Mouse (Mus musculus) MEL (cell line): ENCODE measurements around the gene Spata31d1a. TPM values are rescaled to one million over a fixed set of nuclear protein-coding genes. Genes with fewer than 3 reads are reported as not detected.

Source experiments
- DNase-seq: peaks from one replicate; pipeline ENCODE4 v3.0.0; 2011; ENCODE audit warnings: low read depth, low spot score
- H3K27ac ChIP-seq: 2 replicates; pipeline ENCODE4 v1.5.1; 2012; ENCODE audit warnings: low read depth, mild to moderate bottlenecking, control low read depth, low read length, moderate library complexity; ENCODE audit not compliant: control insufficient read depth
- H3K27me3 ChIP-seq, 2 experiments: fragments of 150-350 bp in 1 of 2; sonication (generic) in 1 of 2; 2 replicates each; pipeline ENCODE4 v1.6.1; 2012; ENCODE audit warnings: low read length in 2 of 2, mild to moderate bottlenecking in 2 of 2, improper control_type of control experiment in 1 of 2, moderate library complexity in 1 of 2; ENCODE audit not compliant: insufficient read depth in 2 of 2, control insufficient read depth in 1 of 2
- H3K36me3 ChIP-seq, 2 experiments: 2 replicates each; pipeline ENCODE4 v1.6.1; 2012 to 2014; ENCODE audit warnings: low read length in 2 of 2, improper control_type of control experiment in 1 of 2, inconsistent platforms in 1 of 2, mild to moderate bottlenecking in 1 of 2; ENCODE audit not compliant: insufficient read depth in 2 of 2, control insufficient read depth in 1 of 2
- H3K4me1 ChIP-seq, 2 experiments: fragments of 150-350 bp in 1 of 2; sonication (generic) in 1 of 2; 2 replicates each; pipeline ENCODE4 v1.6.1; 2012; ENCODE audit warnings: low read length in 2 of 2, improper control_type of control experiment in 1 of 2, mild to moderate bottlenecking in 1 of 2; ENCODE audit not compliant: insufficient read depth in 2 of 2, control insufficient read depth in 1 of 2
- H3K4me3 ChIP-seq, 2 experiments: fragments of 150-350 bp in 1 of 2; sonication (generic) in 1 of 2; 2 replicates each; pipeline ENCODE4 v1.5.1; 2012; ENCODE audit warnings: low read depth in 2 of 2, low read length in 2 of 2, mild to moderate bottlenecking in 2 of 2, moderate library complexity in 2 of 2, control low read depth in 1 of 2, improper control_type of control experiment in 1 of 2; ENCODE audit not compliant: control insufficient read depth in 1 of 2, insufficient read depth in 1 of 2
- H3K79me2 ChIP-seq: 2 replicates; pipeline ENCODE4 v1.6.1; 2012; ENCODE audit warnings: mild to moderate bottlenecking, low read length, moderate library complexity; ENCODE audit not compliant: control insufficient read depth, poor library complexity, insufficient read depth
- H3K9ac ChIP-seq: 2 replicates; pipeline ENCODE4 v1.6.1; 2012; ENCODE audit warnings: low read depth, mild to moderate bottlenecking, control low read depth, low read length, moderate library complexity; ENCODE audit not compliant: control insufficient read depth, poor library complexity, severe bottlenecking
- H3K9me3 ChIP-seq: fragments of 150-350 bp; sonication (generic); replicated peaks from 2 replicates; pipeline ENCODE4 v1.6.1; 2012; ENCODE audit warnings: mild to moderate bottlenecking, low read length, improper control_type of control experiment, moderate library complexity; ENCODE audit not compliant: insufficient read depth
- CHD1 ChIP-seq: IDR thresholded peaks from 2 replicates; pipeline ENCODE4 v1.6.1; 2012; ENCODE audit warnings: low read depth, mild to moderate bottlenecking, inconsistent platforms, low read length, improper control_type of control experiment
- CHD2 ChIP-seq: IDR thresholded peaks from 2 replicates; pipeline ENCODE4 v1.6.1; 2011; ENCODE audit warnings: low read length, improper control_type of control experiment
- E2F4 ChIP-seq: IDR thresholded peaks from 2 replicates; pipeline ENCODE4 v1.6.1; 2011; ENCODE audit warnings: low read depth, low read length, improper control_type of control experiment, borderline replicate concordance
- EP300 ChIP-seq, 2 experiments: IDR thresholded peaks; 2 replicates each; pipeline ENCODE4 v1.6.1; 2011; ENCODE audit warnings: improper control_type of control experiment in 2 of 2, low read length in 2 of 2, low read depth in 1 of 2, mild to moderate bottlenecking in 1 of 2
- GATA1 ChIP-seq: IDR thresholded peaks from 2 replicates; pipeline ENCODE4 v1.6.1; 2011; ENCODE audit warnings: low read depth, low read length, improper control_type of control experiment
- JUND ChIP-seq: IDR thresholded peaks from 2 replicates; pipeline ENCODE4 v1.6.1; 2011; ENCODE audit warnings: low read depth, mild to moderate bottlenecking, improper control_type of control experiment, low read length
- KAT2A ChIP-seq: conservative IDR thresholded peaks from 2 replicates; pipeline ENCODE4 v1.6.1; 2012; ENCODE audit warnings: low read depth, low read length, improper control_type of control experiment, inconsistent platforms
- MAFK ChIP-seq: IDR thresholded peaks from 2 replicates; pipeline ENCODE4 v1.6.1; 2011; ENCODE audit warnings: low read depth, mild to moderate bottlenecking, low read length, improper control_type of control experiment, borderline replicate concordance
- MEF2A ChIP-seq: IDR thresholded peaks from 2 replicates; pipeline ENCODE4 v1.6.1; 2014; ENCODE audit warnings: low read depth, mild to moderate bottlenecking, inconsistent platforms, low read length, improper control_type of control experiment; ENCODE audit not compliant: poor library complexity, insufficient replicate concordance, severe bottlenecking; ENCODE audit errors: extremely low read depth
- MYB ChIP-seq: IDR thresholded peaks from 2 replicates; pipeline ENCODE4 v1.6.1; 2011; ENCODE audit warnings: mild to moderate bottlenecking, low read depth, low read length, improper control_type of control experiment
- NRF1 ChIP-seq: IDR thresholded peaks from 2 replicates; pipeline ENCODE4 v1.6.1; 2014; ENCODE audit warnings: low read depth, mild to moderate bottlenecking, inconsistent platforms, low read length, improper control_type of control experiment, moderate library complexity; ENCODE audit not compliant: poor library complexity, insufficient read depth, severe bottlenecking
- POLR2AphosphoS5 ChIP-seq: IDR thresholded peaks from 2 replicates; pipeline ENCODE4 v1.6.1; 2012; ENCODE audit warnings: low read depth, borderline replicate concordance, mild to moderate bottlenecking, inconsistent platforms, low read length, moderate library complexity, mixed read lengths
- RAD21 ChIP-seq: IDR thresholded peaks from 2 replicates; pipeline ENCODE4 v1.6.1; 2011; ENCODE audit warnings: mild to moderate bottlenecking, low read depth, low read length, improper control_type of control experiment
- SIN3A ChIP-seq: IDR thresholded peaks from 2 replicates; pipeline ENCODE4 v1.6.1; 2012; ENCODE audit warnings: low read length, improper control_type of control experiment, inconsistent platforms
- SMC3 ChIP-seq: IDR thresholded peaks from 2 replicates; pipeline ENCODE4 v1.6.1; 2011; ENCODE audit warnings: low read depth, low read length, improper control_type of control experiment
- TAL1 ChIP-seq: IDR thresholded peaks from 2 replicates; pipeline ENCODE4 v1.6.1; 2012; ENCODE audit warnings: mild to moderate bottlenecking, inconsistent platforms, low read length, moderate library complexity, mixed read lengths
- TBP ChIP-seq: IDR thresholded peaks from 2 replicates; pipeline ENCODE4 v1.8.0; 2011; ENCODE audit warnings: low read depth, low read length, improper control_type of control experiment
- UBTF ChIP-seq: IDR thresholded peaks from 2 replicates; pipeline ENCODE4 v1.6.1; 2012; ENCODE audit warnings: low read depth, mild to moderate bottlenecking, inconsistent platforms, low read length, improper control_type of control experiment, moderate library complexity, borderline replicate concordance; ENCODE audit not compliant: insufficient read depth
- USF1 ChIP-seq: IDR thresholded peaks from 2 replicates; pipeline ENCODE4 v1.6.1; 2014; ENCODE audit warnings: low read depth, mild to moderate bottlenecking, inconsistent platforms, low read length, improper control_type of control experiment, moderate library complexity
- ZKSCAN1 ChIP-seq: IDR thresholded peaks from 2 replicates; pipeline ENCODE4 v1.6.1; 2012; ENCODE audit warnings: low read depth, mild to moderate bottlenecking, inconsistent platforms, low read length, improper control_type of control experiment, moderate library complexity
- ZMIZ1 ChIP-seq: IDR thresholded peaks from 2 replicates; pipeline ENCODE4 v1.6.1; 2012; ENCODE audit warnings: low read depth, mild to moderate bottlenecking, inconsistent platforms, low read length, improper control_type of control experiment, moderate library complexity
- ZNF384 ChIP-seq: IDR thresholded peaks from 2 replicates; pipeline ENCODE4 v1.6.1; 2012; ENCODE audit warnings: low read depth, mild to moderate bottlenecking, inconsistent platforms, low read length, improper control_type of control experiment
- polyA plus RNA-seq, 2 experiments: library from polyadenylated mRNA; stranded (reverse) in 1 of 2; unstranded in 1 of 2; fragments of >175 nt in 1 of 2; fragments of >200 nt in 1 of 2; gene quantifications; 2 replicates each; pipeline versions ENCODE4 v1.2.1 to v1.2.4; 2012; ENCODE audit warnings: low replicate concordance in 2 of 2, low read depth in 1 of 2; ENCODE audit not compliant: insufficient read length in 2 of 2, insufficient read depth in 1 of 2, missing spikeins in 1 of 2
- total RNA-seq: library from RNA; depleted of rRNA; stranded (reverse); fragments of 300-350 nt; gene quantifications from 2 replicates; pipeline ENCODE4 v1.2.3, GENCODE M21; 2012

Spata31d1a gene
- total and polyA plus RNA-seq, 3 experiments, result 0.03 TPM; not detected in 2

GRCm38 (mm10) chr13:59656975-59657388 lies 53.1 kb downstream of the Spata31d1a start:
- TF ChIP-seq GATA1 (no peak), CHD1 (no peak), SIN3A (no peak), POLR2AphosphoS5 (no peak), JUND (no peak), USF1 (no peak), ZMIZ1 (no peak), TBP (no peak), NRF1 (no peak), RAD21 (no peak), UBTF (no peak), ZKSCAN1 (no peak), ZNF384 (no peak), MAFK (no peak), SMC3 (no peak), MEF2A (no peak), EP300 (IDR thresholded peaks at IDR 0.05; ENCODE audit: low read depth in 1 of 2, low read length in 2 of 2) (no peak), MYB (no peak), CHD2 (no peak), E2F4 (no peak)
- Histone ChIP-seq H3K4me1 (no peaks in the 10 kb centered on the region), H3K27me3 (no peaks in the 10 kb centered on the region), H3K79me2 (no peaks in the 10 kb centered on the region), H3K4me3 (no peak overlapping the region), H3K36me3 (peaks cover 0 to 2% of the 10 kb centered on the region in 2 experiments; a peak in 2 of 4 replicates), H3K9ac (no peak overlapping the region), H3K9me3 (no peaks in the 10 kb centered on the region), H3K27ac (no peak overlapping the region)
- DNase-seq, result no peak

- no peak overlapping the region for H3K9ac ChIP-seq
- DNase-seq, result no peak
- H3K9me3 ChIP-seq, result no peaks in the 10 kb centered on the region
- H3K4me1 ChIP-seq, result no peaks in the 10 kb centered on the region
- peaks cover 0 to 2% of the 10 kb centered on the region in 2 experiments; a peak in 2 of 4 replicates for H3K36me3 ChIP-seq
- TF ChIP-seq TAL1 (no peak), KAT2A (no peak), NRF1 (no peak)
- no peak overlapping the region for H3K27ac ChIP-seq
- H3K27me3 ChIP-seq, result no peaks in the 10 kb centered on the region
- H3K79me2 ChIP-seq, result no peaks in the 10 kb centered on the region
- H3K4me3 ChIP-seq, result no peak overlapping the region
Observed at GRCm38 (mm10) chr13:59656316-59656832, 53.8 kb downstream of the Spata31d1a start.
